Mouse (Mus musculus): ENCODE measurements around the gene Arid3c. TPM values are rescaled to one million over a fixed set of nuclear protein-coding genes. Genes with fewer than 3 reads are reported as not detected.

The Arid3c gene
- total and polyA plus RNA-seq, 3 experiments = not detected

DNA sequence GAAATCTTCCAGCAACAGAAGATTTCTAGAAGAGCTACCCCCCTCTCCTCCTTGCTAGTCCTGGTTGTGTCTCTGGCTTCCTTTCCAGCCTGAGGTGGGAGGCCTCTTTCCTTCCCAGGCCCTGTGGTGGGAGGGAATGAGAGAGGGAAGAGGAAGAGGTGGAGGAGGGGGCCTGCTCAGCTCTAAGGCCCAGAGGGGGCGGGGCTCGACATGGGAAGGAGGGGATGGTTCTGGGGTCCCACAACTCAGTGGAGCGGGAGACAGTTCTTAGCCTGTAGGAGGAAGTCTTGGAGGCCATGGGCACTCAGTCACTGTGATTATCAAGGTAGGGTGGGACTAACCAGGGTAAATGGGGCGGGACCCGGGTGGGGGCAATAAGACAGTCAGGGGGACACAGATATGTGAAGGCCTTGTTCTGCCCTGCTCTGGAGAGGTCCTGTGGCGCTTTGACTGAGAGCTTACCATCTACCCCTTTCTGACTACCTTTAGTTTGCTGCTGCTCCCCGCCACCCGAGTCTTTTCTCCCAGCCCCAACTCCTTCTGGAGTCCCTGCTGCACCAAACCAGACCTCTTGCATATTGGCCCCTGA lies 31.3 kb upstream of the Arid3c start:
- DNase-seq = no peak

DNA sequence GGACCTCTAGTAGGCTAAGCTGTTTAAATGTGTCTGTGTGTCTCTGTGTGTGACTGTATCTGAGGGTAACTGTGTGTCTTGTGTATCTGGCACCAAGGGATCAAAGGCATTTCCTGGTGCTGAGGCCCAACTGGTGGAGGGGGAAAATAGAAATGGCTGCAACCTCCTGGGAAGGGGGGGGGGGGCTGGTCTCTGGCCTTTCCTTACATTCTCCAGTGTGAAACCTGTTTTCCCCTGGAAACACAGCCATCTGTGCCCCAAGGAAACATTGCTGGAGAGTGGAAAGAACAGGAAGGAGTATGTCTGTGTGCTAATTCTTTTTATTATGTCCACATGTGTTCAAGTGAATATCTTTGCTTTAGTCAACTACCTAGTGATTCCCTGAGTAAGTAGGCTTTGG lies 30.7 kb upstream of the Arid3c start:
- Histone ChIP-seq H3K4me1 (ENCODE audit: control insufficient read depth, insufficient read depth, low read length) (peaks cover 6% of the 10 kb centered on the region), H3K36me3 (ENCODE audit: control insufficient read depth, insufficient read depth, low read length) (no peaks in the 10 kb centered on the region; the same call in 1 of the 2 replicates), H3K9ac (ENCODE audit: low read depth, low read length) (peak overlapping the region; percentile 40; the same call in 1 of the 2 replicates), H3K4me3 (peak overlapping the region; percentile 54; the same call in 1 of the 2 replicates), H3K27ac (peak overlapping the region; percentile 94; the same call in 1 of the 2 replicates), H3K79me2 (replicated peaks; ENCODE audit: control insufficient read depth, insufficient read depth, low read length) (no peaks in the 10 kb centered on the region), H3K27me3 (ENCODE audit: control insufficient read depth, insufficient read depth, low read length) (no peaks in the 10 kb centered on the region)
- intact Hi-C loops (cut with DNase I) = no loop called here
- TF ChIP-seq POLR2A (IDR thresholded peaks at IDR 0.05; ENCODE audit: insufficient read depth, low read depth, low read length) = no peak
- no peak for DNase-seq

More for the DNA sequence above, 31.3 kb upstream of the Arid3c start:
- no peaks in the 10 kb centered on the region for H3K27me3 ChIP-seq (ENCODE audit: control insufficient read depth, insufficient read depth, low read length)
- H3K27ac ChIP-seq = peak overlapping the region; percentile 9; the same call in 1 of the 2 replicates
- H3K4me1 ChIP-seq (ENCODE audit: control insufficient read depth, insufficient read depth, low read length) = peaks cover 6% of the 10 kb centered on the region
- no peak for TF ChIP-seq CTCF (IDR thresholded peaks at IDR 0.05)
- no peak for TF ChIP-seq POLR2A (IDR thresholded peaks at IDR 0.05; ENCODE audit: insufficient read depth, low read depth, low read length)
- TF ChIP-seq EP300 (IDR thresholded peaks at IDR 0.05; ENCODE audit: insufficient read depth, low read depth, low read length) = no peak
- H3K4me3 ChIP-seq = no peak overlapping the region
- WGBS = 52% methylated on average over 8 of the region's 8 CpGs
- no peaks in the 10 kb centered on the region; the same call in 1 of the 2 replicates for H3K36me3 ChIP-seq (ENCODE audit: control insufficient read depth, insufficient read depth, low read length)
- H3K9ac ChIP-seq (ENCODE audit: low read depth, low read length) = no peak overlapping the region
- H3K79me2 ChIP-seq (replicated peaks; ENCODE audit: control insufficient read depth, insufficient read depth, low read length) = no peaks in the 10 kb centered on the region
- intact Hi-C loops (cut with DNase I) = no loop called here

DNA sequence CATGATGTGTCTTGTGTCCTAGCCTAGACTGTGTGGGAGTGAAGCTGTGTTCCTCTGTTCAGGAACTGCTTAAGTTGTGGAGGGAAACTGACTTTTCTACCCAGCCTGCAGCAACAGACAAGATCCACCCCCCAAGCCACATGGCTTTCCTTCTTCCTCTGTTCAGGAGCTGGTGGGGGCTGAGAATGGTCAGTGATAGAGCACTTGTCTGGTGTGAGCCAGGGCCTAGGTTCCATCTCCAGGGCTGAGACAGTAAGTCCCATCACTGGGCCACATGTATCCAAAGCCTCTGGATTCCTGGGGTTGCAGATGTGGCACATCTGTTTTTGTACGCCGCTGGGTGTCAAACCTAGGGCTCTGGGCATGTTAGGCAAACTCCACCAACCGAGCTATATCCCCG lies 30.0 kb upstream of the Arid3c start:
- no peaks in the 10 kb centered on the region for H3K27me3 ChIP-seq (ENCODE audit: control insufficient read depth, insufficient read depth, low read length)
- 46% methylated on average over 4 of the region's 4 CpGs for WGBS
- TF ChIP-seq EP300 (IDR thresholded peaks at IDR 0.05; ENCODE audit: insufficient read depth, low read depth, low read length) (no peak), CTCF (IDR thresholded peaks at IDR 0.05) (no peak), POLR2A (IDR thresholded peaks at IDR 0.05; ENCODE audit: insufficient read depth, low read depth, low read length) (no peak)
- no peaks in the 10 kb centered on the region for H3K79me2 ChIP-seq (replicated peaks; ENCODE audit: control insufficient read depth, insufficient read depth, low read length)
- H3K4me1 ChIP-seq (ENCODE audit: control insufficient read depth, insufficient read depth, low read length) = peaks cover 6% of the 10 kb centered on the region
- H3K36me3 ChIP-seq (ENCODE audit: control insufficient read depth, insufficient read depth, low read length) = no peaks in the 10 kb centered on the region; the same call in 1 of the 2 replicates
- no peak for DNase-seq
- peak overlapping the region; percentile 54 for H3K4me3 ChIP-seq
- peak overlapping the region; percentile 79 for H3K9ac ChIP-seq (ENCODE audit: low read depth, low read length)
- H3K27ac ChIP-seq = peak overlapping the region; percentile 94
- intact Hi-C loops (cut with DNase I) = no loop called here

DNA sequence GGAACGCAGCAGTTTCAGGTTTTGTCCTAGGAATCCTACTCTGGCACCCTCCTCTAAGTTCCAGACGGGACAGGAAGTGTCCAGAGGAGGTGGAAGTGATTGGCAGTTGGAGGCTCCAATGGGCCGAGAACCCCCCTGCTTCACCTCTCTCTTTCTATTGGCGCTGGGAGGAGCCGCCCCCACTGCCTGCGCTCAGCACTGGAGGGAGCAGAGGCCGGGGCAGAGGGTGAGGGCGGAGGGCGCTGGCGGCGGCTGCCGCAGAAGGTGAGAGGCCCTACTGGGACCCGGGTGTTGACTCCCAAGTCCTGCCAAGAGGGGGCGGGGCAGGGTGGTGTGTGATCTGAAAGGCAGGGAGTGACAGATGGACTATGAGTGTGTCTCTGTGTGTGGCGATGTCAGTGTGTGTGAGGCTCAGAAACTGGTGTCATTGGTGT lies 29.4 kb upstream of the Arid3c start:
- H3K36me3 ChIP-seq (ENCODE audit: control insufficient read depth, insufficient read depth, low read length) = no peaks in the 10 kb centered on the region; the same call in 1 of the 2 replicates
- intact Hi-C loops (cut with DNase I) = no loop called here
- H3K4me3 ChIP-seq = peak overlapping the region; percentile 54
- TF ChIP-seq POLR2A (IDR thresholded peaks at IDR 0.05; ENCODE audit: insufficient read depth, low read depth, low read length) = peak; percentile 86
- 0 out of 2 replicates have a peak, but pooled peaks have one; percentile 37 for TF ChIP-seq EP300 (IDR thresholded peaks at IDR 0.05; ENCODE audit: insufficient read depth, low read depth, low read length)
- peak; percentile 29; the same call in 1 of the 2 replicates for TF ChIP-seq CTCF (IDR thresholded peaks at IDR 0.05)
- peak overlapping the region; percentile 79 for H3K9ac ChIP-seq (ENCODE audit: low read depth, low read length)
- H3K27me3 ChIP-seq (ENCODE audit: control insufficient read depth, insufficient read depth, low read length) = no peaks in the 10 kb centered on the region
- DNase-seq = peak; percentile 92 to 95
- 2% methylated on average over 15 of the region's 15 CpGs for WGBS
- H3K79me2 ChIP-seq (replicated peaks; ENCODE audit: control insufficient read depth, insufficient read depth, low read length) = no peaks in the 10 kb centered on the region
- H3K4me1 ChIP-seq (ENCODE audit: control insufficient read depth, insufficient read depth, low read length) = peaks cover 6% of the 10 kb centered on the region
- peak overlapping the region; percentile 94 for H3K27ac ChIP-seq

DNA sequence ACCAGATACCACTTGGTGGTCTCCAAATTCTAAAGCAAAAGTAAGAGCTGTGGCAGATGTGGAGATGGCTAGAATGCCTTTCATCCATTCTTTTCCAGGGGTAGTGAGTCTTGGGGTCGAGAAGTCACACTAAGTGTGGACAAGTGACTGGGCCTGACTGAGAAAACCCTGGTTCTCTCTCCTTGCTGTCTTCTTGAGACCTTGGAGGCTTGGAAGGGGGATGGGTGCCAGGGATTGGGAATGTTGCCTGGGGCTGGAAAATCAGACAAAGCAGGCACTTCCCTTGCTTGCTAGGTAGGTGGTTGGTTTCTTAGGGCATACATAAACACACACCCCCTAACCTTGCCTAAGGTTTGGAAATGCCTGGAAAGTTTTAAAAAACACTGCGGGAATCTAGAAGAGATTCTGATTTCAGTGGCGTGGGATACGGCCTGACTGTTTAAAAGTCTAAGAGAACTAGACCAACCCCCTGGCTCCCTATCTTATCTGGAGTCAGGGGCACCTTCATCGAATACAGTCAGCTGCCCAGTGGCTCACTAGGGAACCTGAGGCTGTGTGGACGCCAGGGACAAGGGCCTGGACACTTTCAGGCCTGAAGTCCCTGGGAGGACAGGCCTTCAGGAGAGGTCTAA lies 28.8 kb upstream of the Arid3c start:
- H3K36me3 ChIP-seq (ENCODE audit: control insufficient read depth, insufficient read depth, low read length) = no peaks in the 10 kb centered on the region; the same call in 1 of the 2 replicates
- intact Hi-C loops (cut with DNase I) = loop anchor here (2.0 kb wide), 1 partner anchor 15 kb away; the partner anchor contains the start of gene Ccl27a
- H3K27me3 ChIP-seq (ENCODE audit: control insufficient read depth, insufficient read depth, low read length) = no peaks in the 10 kb centered on the region
- H3K4me1 ChIP-seq (ENCODE audit: control insufficient read depth, insufficient read depth, low read length) = peaks cover 6% of the 10 kb centered on the region
- no peak for DNase-seq
- peak overlapping the region; percentile 94 for H3K27ac ChIP-seq
- peak overlapping the region; percentile 65 for H3K9ac ChIP-seq (ENCODE audit: low read depth, low read length)
- 20% methylated on average over 6 of the region's 6 CpGs for WGBS
- H3K4me3 ChIP-seq = peak overlapping the region; percentile 54
- no peaks in the 10 kb centered on the region for H3K79me2 ChIP-seq (replicated peaks; ENCODE audit: control insufficient read depth, insufficient read depth, low read length)
- TF ChIP-seq EP300 (IDR thresholded peaks at IDR 0.05; ENCODE audit: insufficient read depth, low read depth, low read length) (no peak), CTCF (IDR thresholded peaks at IDR 0.05) (no peak), POLR2A (IDR thresholded peaks at IDR 0.05; ENCODE audit: insufficient read depth, low read depth, low read length) (no peak)

DNA sequence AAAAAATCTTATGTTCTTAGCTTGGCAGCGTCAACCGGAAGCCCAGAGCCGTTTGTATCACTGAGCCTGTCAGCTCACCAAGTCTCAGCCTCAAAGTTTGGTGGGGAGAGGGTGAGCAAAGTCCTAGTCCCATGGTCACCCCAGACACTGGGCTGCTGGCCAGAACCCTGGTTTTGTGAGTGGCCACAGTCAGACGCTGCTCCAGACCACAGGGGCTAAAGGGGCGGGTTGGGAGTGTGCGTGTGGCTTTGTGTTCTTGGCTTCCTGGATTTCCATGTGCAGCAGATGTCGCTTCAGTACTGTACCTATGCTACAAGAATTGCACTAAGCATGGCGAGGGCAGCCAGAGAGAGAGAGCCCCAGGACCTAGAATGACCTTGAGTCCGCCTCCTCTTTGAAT lies 28.3 kb upstream of the Arid3c start:
- H3K27me3 ChIP-seq (ENCODE audit: control insufficient read depth, insufficient read depth, low read length) = no peaks in the 10 kb centered on the region
- WGBS = 44% methylated on average over 9 of the region's 9 CpGs
- DNase-seq = no peak
- H3K4me3 ChIP-seq = no peak overlapping the region
- H3K79me2 ChIP-seq (replicated peaks; ENCODE audit: control insufficient read depth, insufficient read depth, low read length) = no peaks in the 10 kb centered on the region
- peak overlapping the region; percentile 94 for H3K27ac ChIP-seq
- no peaks in the 10 kb centered on the region; the same call in 1 of the 2 replicates for H3K36me3 ChIP-seq (ENCODE audit: control insufficient read depth, insufficient read depth, low read length)
- TF ChIP-seq CTCF (IDR thresholded peaks at IDR 0.05) (peak; percentile 4; the same call in 1 of the 2 replicates), POLR2A (IDR thresholded peaks at IDR 0.05; ENCODE audit: insufficient read depth, low read depth, low read length) (no peak), EP300 (IDR thresholded peaks at IDR 0.05; ENCODE audit: insufficient read depth, low read depth, low read length) (0 out of 2 replicates have a peak, but pooled peaks have one; percentile 38)
- H3K9ac ChIP-seq (ENCODE audit: low read depth, low read length) = no peak overlapping the region
- intact Hi-C loops (cut with DNase I) = loop anchor here (2.0 kb wide), 1 partner anchor 16 kb away; the partner anchor contains the start of gene Ccl27a
- H3K4me1 ChIP-seq (ENCODE audit: control insufficient read depth, insufficient read depth, low read length) = peaks cover 6% of the 10 kb centered on the region

Data from heart, adult 2 months (tissue).